8 mouse cellular contexts compared by ENCODE assay signal in the genomic region with DNA sequence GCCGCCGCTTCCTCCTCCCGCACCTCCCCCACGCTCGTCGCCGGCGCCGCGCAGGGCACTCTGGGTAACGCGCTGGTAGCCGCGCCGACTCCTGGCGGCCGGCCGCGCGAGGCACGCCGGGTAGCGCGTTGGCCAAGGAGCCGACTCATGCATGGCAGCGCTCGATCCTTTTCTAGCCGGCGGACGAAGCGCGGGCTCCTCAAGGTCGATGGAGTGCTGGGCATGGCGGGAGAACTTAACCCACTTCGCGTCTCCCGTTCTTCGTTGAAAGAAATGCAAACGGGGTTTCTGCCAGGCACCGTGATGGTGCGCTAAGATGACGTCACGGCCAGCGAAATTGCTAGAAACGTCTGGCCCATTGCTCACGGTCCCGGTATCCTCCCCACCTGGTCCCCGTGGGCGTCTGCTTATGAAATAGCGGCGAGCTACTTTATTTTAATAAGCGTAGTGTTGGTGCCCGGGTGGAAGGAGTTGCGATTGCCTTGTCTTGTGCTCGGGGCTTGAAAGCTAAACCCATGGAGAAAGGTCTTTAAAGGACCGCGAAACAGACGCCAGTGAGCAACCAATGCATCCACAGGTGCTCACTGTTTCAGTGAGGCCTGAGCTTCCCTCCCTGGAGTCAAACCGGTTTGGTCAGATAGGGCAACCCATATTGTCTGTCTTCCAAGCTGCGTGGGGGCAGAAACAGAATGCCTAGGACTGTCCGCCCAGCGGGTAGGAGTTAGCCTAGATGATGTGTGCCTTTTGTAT. TPM values are rescaled to one million over a fixed set of nuclear protein-coding genes. Genes with fewer than 3 reads are reported as not detected.
DNase-seq lines count a peak whose midpoint lies in the region; ATAC-seq and TF ChIP-seq lines count a peak whose summit lies in the region.

A gene (minus strand): TSS at position 62 of the 750 bp plus-strand sequence.

- H3K9me3 ChIP-seq in kidney, embryonic 14.5 days (ENCODE audit: control insufficient read depth, low read length) = no peaks in the 10 kb centered on the region
- H3K9me3 ChIP-seq in limb, embryonic 15.5 days = no peaks in the 10 kb centered on the region

- H3K4me2 ChIP-seq in kidney, embryonic 14.5 days (replicated peaks; ENCODE audit: low read depth, low read length) = peak within 1 kb of the TSS; percentile 86
- peak within 1 kb of the TSS; percentile 68 for H3K4me2 ChIP-seq in limb, embryonic 15.5 days

- H3K36me3 ChIP-seq in kidney, embryonic 14.5 days (ENCODE audit: control insufficient read depth, insufficient read depth, low read length) = no peaks in the 10 kb centered on the region
- H3K36me3 ChIP-seq in limb, embryonic 15.5 days = no peaks in the 10 kb centered on the region

- ATAC-seq in kidney, embryonic 14.5 days (ENCODE audit: low FRiP score, low TSS enrichment) = peak; percentile 92
- peak; percentile 83 for ATAC-seq in limb, embryonic 15.5 days (ENCODE audit: insufficient number of reproducible peaks, low FRiP score, low TSS enrichment, low read depth)

- no peak; the same call in 1 of the 2 replicates for TF ChIP-seq POLR2A in bone marrow macrophage, adult 2 months (IDR thresholded peaks at IDR 0.05; ENCODE audit: borderline replicate concordance, low read depth, low read length)
- peak; percentile 86 for TF ChIP-seq POLR2A in embryonic fibroblast, embryonic 13.5 days (IDR thresholded peaks at IDR 0.05; ENCODE audit: low read depth, low read length)

- H3K27me3 ChIP-seq in kidney, embryonic 14.5 days (ENCODE audit: control insufficient read depth, insufficient read depth, low read length) = no peaks in the 10 kb centered on the region
- no peaks in the 10 kb centered on the region for H3K27me3 ChIP-seq in limb, embryonic 15.5 days

- peaks cover 29% of the 10 kb centered on the region for H3K4me1 ChIP-seq in bone marrow macrophage, adult 2 months (ENCODE audit: control insufficient read depth, insufficient read depth, low read length)
- peaks cover 7% of the 10 kb centered on the region for H3K4me1 ChIP-seq in embryonic fibroblast, embryonic 13.5 days (ENCODE audit: control insufficient read depth, insufficient read depth, low read length)
- peaks cover 26% of the 10 kb centered on the region for H3K4me1 ChIP-seq in kidney, embryonic 14.5 days (ENCODE audit: control insufficient read depth, insufficient read depth, low read length)
- peaks cover 18% of the 10 kb centered on the region for H3K4me1 ChIP-seq in limb, embryonic 15.5 days

- 3% methylated on average over 58 of the region's 62 CpGs for WGBS in kidney, embryonic 14.5 days
- 3% methylated on average over 57 of the region's 62 CpGs for WGBS in limb, embryonic 15.5 days

- TF ChIP-seq CTCF in bone marrow macrophage, adult 2 months (IDR thresholded peaks at IDR 0.05; ENCODE audit: low read depth, low read length) = no peak
- TF ChIP-seq CTCF in embryonic fibroblast, embryonic 13.5 days (IDR thresholded peaks at IDR 0.05; ENCODE audit: borderline replicate concordance, insufficient read depth, low read length) = no peak

- peak; percentile 94 for DNase-seq in A20 (ENCODE audit: low read depth, low spot score)
- DNase-seq in heart, adult 9 months (ENCODE audit: low spot score in 2 of 2) = peak; percentile 84 to 90
- DNase-seq in monocyte, adult 2 months (ENCODE audit: low read depth in 1 of 2, low spot score in 2 of 2) = peak; percentile 44 to 79
- peak; percentile 86 for DNase-seq in spleen, postnatal 36 days (ENCODE audit: low spot score in 2 of 2)

- peak within 1 kb of the TSS; percentile 59 for H3K27ac ChIP-seq in bone marrow macrophage, adult 2 months (ENCODE audit: insufficient read depth, low read depth, low read length)
- H3K27ac ChIP-seq in embryonic fibroblast, embryonic 13.5 days (ENCODE audit: insufficient read depth, low read length) = peak within 1 kb of the TSS; percentile 82
- peak within 1 kb of the TSS; percentile 80 for H3K27ac ChIP-seq in kidney, embryonic 14.5 days (ENCODE audit: low read depth, low read length)
- peak within 1 kb of the TSS; percentile 88 for H3K27ac ChIP-seq in limb, embryonic 15.5 days

- H3K9ac ChIP-seq in kidney, embryonic 14.5 days (ENCODE audit: low read depth, low read length) = peak within 1 kb of the TSS; percentile 97
- peak within 1 kb of the TSS; percentile 90 for H3K9ac ChIP-seq in limb, embryonic 15.5 days

- H3K4me3 ChIP-seq in bone marrow macrophage, adult 2 months (ENCODE audit: insufficient read depth, low read length) = peak within 1 kb of the TSS; percentile 71
- H3K4me3 ChIP-seq in embryonic fibroblast, embryonic 13.5 days (ENCODE audit: insufficient read depth, low read length) = peak within 1 kb of the TSS; percentile 99
- H3K4me3 ChIP-seq in kidney, embryonic 14.5 days (ENCODE audit: low read length) = peak within 1 kb of the TSS; percentile 99
- peak within 1 kb of the TSS; percentile 66 for H3K4me3 ChIP-seq in limb, embryonic 15.5 days

RNA-seq across cellular contexts. Expression of the gene that starts here (rescaled TPM):
- 56.9 and 59.9 TPM in 2 replicates for polyA plus RNA-seq in bone marrow macrophage, adult 2 months (2012; ENCODE audit: insufficient read depth, insufficient read length, missing spikeins)
- 102 and 103 TPM in 2 replicates for polyA plus RNA-seq in embryonic fibroblast, embryonic 13.5 days (2011; ENCODE audit: insufficient read length, low read depth, missing spikeins)
- 60.8 and 98.7 TPM in 2 replicates for polyA plus RNA-seq in kidney, embryonic 14.5 days (2014; fragmentation: Nextera tagmentation; extraction: Ambion mirVana)
- polyA plus RNA-seq in limb, embryonic 15.5 days (2015; fragmentation: Nextera tagmentation; extraction: Ambion mirVana) = 98.8 and 108 TPM in 2 replicates

Comparison
In these comparisons a context has a peak if more than half of its experiments do, and no peak if none do; other contexts are left out.
1. Peak in every context shown above with its lines: DNase-seq, ATAC-seq, H3K4me3 ChIP-seq and H3K27ac ChIP-seq.